Mouse (Mus musculus) gastrocnemius, adult 8-10 months (tissue): ENCODE results near the gene Rybp. TPM values are rescaled to one million over a fixed set of nuclear protein-coding genes. Genes with fewer than 3 reads are reported as not detected.
A peak's percentile ranks its signal among the peaks of the same experiment; 100 is the strongest.

Experiments used
- DNase-seq, 2 experiments: peaks; one replicate each; pipeline ENCODE4 v3.0.0; 2022; ENCODE audit warnings: low spot score in 2 of 2
- total RNA-seq, 4 experiments: library from RNA; stranded (reverse); gene quantifications; 2 replicates each; pipeline ENCODE4 v1.2.4; 2022

Gene Rybp
- total RNA-seq, 4 experiments from 2014 or later = 4.0 to 5.4 (median 4.9) TPM

DNA sequence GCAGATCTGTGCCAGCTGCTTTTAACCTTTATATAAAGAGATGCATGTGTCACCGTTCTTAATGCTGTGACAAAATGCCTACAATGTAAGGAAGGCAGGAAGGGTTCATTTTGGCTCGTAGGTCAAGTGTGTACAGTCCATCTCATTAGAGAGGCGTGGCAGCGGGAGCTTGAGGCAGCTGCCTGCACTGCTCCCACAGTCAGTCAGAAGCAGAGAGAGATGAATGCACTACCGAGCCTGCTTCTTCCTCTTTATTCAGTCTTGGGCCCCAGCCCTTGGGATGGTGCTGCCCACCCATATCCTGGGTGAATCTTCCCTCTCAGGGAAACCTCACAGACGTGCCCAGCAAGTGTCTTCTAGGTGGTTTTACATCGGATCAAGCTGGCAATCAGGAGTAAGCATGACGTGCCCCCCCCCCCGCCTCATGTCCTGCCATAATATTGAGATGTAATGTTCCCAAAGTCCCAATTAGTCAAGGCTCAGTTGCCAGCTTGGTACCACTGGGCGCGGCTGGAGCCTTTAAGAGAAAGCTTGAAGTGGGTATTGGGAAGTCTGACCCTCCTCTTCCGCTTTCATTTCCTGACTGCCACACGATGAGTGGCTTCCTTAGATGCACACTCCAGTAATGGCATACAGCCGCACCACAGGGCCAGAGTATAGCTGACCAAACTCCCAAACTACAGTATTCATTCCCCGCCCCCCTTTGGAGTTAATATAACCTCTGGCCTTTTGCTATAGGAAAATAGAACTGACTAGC is 96.3 kb downstream of the Rybp start:
- no peak for DNase-seq

DNA sequence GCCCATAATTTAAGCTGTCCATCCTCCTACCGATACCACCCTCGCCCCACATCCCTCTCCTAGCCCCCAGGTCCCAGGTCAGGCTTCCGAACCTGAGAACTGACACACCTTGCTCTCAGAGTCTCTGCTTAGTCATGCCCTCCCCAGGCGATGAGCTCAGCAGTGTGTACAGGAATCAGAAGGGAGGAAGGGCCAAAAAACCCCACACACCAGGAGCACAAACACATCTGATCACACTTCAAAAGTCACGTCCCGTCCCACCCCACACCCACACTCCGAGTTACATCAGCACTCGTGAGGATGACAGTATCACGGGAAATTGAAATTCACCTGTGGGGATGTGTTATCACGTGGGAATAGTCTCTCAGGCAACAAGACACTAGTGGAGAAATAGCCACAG is 97.0 kb downstream of the Rybp start:
- no peak for DNase-seq

DNA sequence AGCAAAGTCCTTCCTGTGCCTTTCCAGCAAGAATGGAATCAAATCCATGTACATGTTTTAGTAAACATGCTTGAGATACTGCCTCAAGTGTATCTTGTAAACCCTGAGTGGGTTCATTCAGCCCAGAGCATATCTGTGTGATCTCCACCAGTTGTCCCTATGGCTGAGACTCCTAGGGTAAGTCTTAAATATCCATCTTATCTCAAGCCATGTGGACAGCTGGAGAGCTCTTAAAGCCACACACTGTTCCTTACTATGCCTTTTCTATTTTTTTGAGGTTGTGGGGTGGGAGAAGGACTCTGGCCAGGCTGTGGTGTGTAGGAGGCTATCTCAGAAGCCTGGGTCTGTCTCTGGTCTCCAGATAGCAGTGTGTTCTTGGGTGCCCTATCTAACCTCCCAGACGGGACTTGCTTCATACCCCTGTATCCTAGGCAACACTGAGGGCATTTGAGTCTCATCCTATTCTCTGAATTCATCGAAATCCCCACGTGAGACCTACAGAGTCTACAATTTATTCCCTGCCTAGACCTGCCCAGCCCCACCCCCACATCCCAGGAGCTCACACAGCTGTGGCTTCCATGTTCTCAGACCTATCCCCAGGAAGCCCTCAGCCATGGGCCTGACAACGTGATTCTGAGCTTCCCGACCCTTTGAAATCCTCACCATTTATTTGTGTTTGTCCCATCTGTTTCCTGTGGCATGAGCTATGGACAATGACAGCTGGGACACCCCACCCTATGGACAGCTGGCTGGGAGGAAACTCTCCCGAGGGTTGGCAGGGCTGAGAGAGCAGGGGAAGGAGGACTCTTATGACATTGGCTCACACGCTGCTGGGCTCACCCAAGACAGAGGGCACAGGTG is 98.2 kb downstream of the Rybp start:
- DNase-seq = no peak

DNA sequence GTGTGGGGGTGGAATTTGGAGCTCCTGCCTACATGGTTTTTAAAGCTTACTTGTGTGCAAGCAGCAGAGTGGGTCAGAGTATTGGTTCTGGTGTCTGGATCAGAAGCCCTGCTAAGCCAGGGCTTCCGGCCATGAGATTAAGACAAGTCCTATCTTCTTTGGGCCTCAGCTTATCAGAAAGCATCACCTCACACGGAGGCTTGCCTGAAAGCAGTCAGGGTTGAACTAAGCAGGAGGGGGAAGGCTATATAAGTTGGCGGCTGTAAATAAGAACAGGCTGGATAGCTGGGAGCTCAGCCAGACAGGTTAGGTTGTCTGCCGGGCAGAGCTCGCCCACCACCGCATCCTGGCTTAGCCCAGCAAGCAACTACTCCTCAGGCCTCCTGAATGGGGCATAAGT is 99.5 kb downstream of the Rybp start:
- no peak for DNase-seq

DNA sequence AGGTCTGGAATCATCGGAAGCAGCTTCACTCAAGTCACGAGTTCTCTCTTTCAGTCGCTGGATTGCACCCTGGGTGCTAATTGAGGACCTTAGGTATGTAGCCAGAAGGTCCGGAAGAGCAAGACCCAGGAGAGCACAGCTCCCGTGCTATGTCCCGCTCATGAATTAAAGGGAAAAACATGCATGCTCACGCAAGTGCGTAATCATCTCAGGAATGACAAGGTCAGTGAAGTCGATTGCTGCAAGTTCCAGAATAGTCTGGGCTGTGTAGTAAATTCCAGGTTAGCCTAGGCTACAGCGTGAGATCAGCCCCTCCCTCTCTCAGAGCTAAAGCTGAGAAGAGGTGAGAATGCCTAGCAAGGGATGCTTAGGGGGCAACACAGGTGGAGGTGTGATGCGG is 100.5 kb downstream of the Rybp start:
- no peak for DNase-seq

DNA sequence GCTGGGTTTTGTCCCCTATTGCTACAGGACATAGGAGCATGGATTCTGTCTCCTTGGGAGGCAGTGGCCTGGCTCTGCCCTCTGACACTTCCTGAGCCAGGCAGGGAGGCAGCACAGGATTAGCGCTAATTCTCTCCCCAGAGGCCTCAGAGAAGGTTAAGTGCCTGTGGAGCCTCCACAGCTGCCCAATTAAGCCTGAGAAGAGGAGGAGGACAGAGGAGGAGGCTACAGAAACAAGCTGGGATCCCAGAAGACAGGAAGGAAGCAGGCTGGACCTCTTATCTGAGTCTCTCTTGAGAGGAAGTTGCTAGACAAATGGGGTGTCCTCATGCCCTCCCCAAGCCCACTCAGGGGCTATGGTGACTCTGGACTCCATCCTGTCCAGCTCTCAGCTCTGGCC is 101.8 kb downstream of the Rybp start:
- DNase-seq = no peak

DNA sequence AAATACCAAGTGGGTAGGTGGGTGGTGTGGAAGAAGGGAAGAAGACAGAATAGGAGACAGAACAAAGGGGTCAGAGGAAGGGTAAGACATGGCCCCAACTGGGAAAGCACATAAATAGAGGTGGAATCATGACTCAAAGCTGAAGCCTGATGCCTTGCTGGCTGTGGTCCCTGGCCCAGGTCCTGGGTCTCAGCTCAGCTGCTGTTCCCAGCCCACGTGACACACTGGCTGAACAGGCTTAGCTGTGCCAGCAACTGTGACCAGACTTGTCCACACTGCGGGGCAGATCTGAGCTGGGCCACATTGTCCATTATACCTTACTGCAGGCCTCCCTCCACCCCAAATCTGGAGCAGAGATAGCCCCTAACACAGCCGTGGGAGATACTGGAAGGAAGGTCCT is 103.9 kb downstream of the Rybp start:
- peak; percentile 77 to 87 for DNase-seq

DNA sequence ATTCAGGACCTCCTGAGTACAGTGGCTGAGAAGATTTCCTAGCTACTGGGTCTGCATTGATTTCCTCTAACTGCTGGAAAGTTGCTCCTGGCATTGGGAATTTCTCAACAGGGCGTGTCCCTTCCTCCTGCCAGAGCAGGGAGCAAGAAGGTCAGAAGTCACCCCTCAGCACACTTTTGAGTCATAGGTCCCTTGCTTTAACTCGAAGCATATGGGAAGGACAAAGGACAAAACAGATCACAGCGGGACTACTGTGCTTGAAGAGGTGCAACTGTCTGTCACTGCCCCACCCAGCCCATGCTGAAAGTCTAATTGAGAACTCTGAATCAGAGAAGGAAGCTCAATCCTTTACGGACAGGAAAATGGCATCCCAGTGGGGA is 106.4 kb downstream of the Rybp start:
- no peak for DNase-seq

DNA sequence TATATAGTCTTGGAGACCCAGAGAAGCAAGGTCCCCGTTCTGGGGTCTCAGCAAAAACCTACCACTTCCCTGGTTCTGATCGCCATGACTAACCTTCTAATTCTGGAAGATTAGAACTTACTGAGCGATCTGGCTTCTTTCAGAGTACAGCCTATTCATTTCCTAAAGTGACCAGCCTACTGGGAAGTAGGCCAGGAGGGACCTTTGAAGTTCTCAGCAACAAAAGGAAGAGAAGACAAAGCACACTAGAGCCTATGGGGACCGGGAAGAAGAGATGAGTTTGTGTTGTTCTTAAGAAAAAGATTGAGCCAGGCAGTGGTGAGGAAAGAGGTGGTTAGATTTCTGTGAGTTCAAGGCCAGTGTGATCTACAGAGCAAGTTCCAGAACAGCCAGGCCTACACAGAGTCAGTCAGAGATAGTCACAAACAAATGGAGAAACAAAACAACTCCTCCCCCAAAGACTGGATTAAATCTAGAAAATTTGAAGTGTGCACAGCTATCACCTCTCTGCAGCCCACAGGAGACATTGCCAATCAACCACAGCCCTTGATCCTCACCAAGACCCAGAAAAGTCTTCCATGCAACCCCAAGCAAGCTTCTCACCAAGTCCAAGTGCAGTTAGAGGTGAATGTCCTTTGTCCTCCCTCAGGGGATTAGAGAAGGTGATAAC is 106.9 kb downstream of the Rybp start:
- no peak for DNase-seq

DNA sequence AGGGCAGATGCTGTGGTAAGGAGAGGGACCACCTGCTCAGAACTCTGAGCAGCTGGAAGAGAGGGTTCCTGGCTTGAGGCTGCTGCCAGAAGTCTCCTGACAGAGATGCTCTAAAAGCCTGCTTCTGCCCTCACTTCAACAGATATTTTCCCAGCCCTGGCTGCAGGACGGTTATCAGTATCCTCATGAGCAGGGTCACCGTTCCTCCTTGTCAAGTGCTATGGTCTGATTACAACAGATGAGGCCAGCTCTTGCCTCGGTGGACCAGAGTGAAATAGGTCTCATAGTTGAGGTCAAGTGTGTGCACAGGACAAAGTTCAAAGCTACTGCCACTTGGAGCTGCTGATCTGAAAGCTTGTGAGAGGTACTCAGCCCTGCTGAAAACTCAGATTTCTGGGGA is 108.5 kb downstream of the Rybp start:
- DNase-seq = no peak
